Mouse (Mus musculus): Measurements from ENCODE around the gene Ier5.

- TF ChIP-seq CTCF (IDR thresholded peaks at IDR 0.05) (no peak), POLR2A (IDR thresholded peaks at IDR 0.05; ENCODE audit: insufficient read depth, low read depth, low read length) (no peak), EP300 (IDR thresholded peaks at IDR 0.05; ENCODE audit: insufficient read depth, low read depth, low read length) (no peak)
Measured at GRCm38 (mm10) chr1:155091842-155092800, 7.3 kb downstream of the Ier5 start.
